Mouse (Mus musculus) liver, embryonic 12.5 days (tissue): Measurements from ENCODE around the gene Htra1. TPM values are rescaled to one million over a fixed set of nuclear protein-coding genes. Genes with fewer than 3 reads are reported as not detected.

ENCODE experiments used
- ATAC-seq: fragments of 200-750 bp; cut with Nextera tagmentation; 2 replicates; pipeline ENCODE4 v1.8.0; 2017; ENCODE audit warnings: moderate number of reproducible peaks, mild to moderate bottlenecking, moderate library complexity
- H3K27ac ChIP-seq: fragments of 300-500 bp; sonication (generic); 2 replicates; pipeline ENCODE4 v1.5.1; 2016; ENCODE audit warnings: mild to moderate bottlenecking
- H3K27me3 ChIP-seq: fragments of 300-500 bp; sonication (generic); replicated peaks from 2 replicates; pipeline ENCODE4 v1.6.1; 2016; ENCODE audit warnings: mild to moderate bottlenecking, moderate library complexity
- H3K36me3 ChIP-seq: fragments of 300-500 bp; sonication (generic); 2 replicates; pipeline ENCODE4 v1.6.1; 2016; ENCODE audit warnings: mild to moderate bottlenecking, moderate library complexity
- H3K4me1 ChIP-seq: fragments of 300-500 bp; sonication (generic); 2 replicates; pipeline ENCODE4 v1.6.1; 2016
- H3K4me2 ChIP-seq: fragments of 300-500 bp; sonication (generic); 2 replicates; pipeline ENCODE4 v1.6.1; 2016; ENCODE audit warnings: mild to moderate bottlenecking, moderate library complexity
- H3K4me3 ChIP-seq: fragments of 300-500 bp; sonication (generic); 2 replicates; pipeline ENCODE4 v1.5.1; 2016; ENCODE audit warnings: mild to moderate bottlenecking, moderate library complexity
- H3K9ac ChIP-seq: fragments of 300-500 bp; sonication (generic); 2 replicates; pipeline ENCODE4 v1.6.1; 2016; ENCODE audit warnings: mild to moderate bottlenecking, moderate library complexity
- H3K9me3 ChIP-seq: fragments of 300-500 bp; sonication (generic); replicated peaks from 2 replicates; pipeline ENCODE4 v1.6.1; 2016; ENCODE audit warnings: mild to moderate bottlenecking, moderate library complexity
- WGBS: fragments of 180-500 bp; shearing (Covaris S2); methylation state at CpG from one replicate; pipeline ENCODE4 v1.1.7; 2016; ENCODE audit not compliant: insufficient replicate concordance; 5-methylcytosine and 5-hydroxymethylcytosine counted together
- polyA plus RNA-seq: library from polyadenylated mRNA; unstranded; fragments of >200 nt; fragmentation: Nextera tagmentation; extraction: Ambion mirVana; gene quantifications from 2 replicates; pipeline ENCODE4 v1.2.1, GENCODE M21; 2016

The Htra1 gene
- polyA plus RNA-seq, 1 experiment from 2014 or later: 0.75 TPM

DNA sequence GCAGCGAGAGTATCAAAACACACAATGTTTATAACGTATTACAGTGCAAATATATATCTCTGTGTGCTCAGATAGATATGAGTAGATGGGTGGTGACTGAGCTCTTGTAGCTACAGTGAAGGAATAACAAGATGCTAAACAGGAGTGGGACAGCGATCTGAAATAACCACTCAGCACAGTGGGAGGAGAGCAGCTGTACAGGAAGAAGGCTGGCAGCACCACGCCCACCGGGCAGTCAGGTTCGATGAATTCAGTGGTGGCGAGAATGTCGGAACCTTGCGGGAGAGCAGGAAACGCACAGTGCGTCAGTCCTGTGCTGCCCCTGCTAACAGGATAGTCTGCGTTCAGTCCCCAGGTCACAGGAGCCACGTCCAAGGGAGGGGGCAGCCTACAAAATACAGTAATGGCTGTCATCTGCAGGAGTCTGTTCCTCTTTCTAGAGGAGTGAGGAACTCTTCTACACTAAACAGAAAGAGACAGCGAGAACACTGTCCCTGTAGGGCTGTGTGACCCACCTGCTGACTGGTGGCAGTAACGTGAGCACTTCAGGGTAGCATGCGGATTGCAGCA, 32.3 kb upstream of the Htra1 start:
- H3K36me3 ChIP-seq: no peaks in the 10 kb centered on the region
- H3K4me3 ChIP-seq: no peak overlapping the region

DNA sequence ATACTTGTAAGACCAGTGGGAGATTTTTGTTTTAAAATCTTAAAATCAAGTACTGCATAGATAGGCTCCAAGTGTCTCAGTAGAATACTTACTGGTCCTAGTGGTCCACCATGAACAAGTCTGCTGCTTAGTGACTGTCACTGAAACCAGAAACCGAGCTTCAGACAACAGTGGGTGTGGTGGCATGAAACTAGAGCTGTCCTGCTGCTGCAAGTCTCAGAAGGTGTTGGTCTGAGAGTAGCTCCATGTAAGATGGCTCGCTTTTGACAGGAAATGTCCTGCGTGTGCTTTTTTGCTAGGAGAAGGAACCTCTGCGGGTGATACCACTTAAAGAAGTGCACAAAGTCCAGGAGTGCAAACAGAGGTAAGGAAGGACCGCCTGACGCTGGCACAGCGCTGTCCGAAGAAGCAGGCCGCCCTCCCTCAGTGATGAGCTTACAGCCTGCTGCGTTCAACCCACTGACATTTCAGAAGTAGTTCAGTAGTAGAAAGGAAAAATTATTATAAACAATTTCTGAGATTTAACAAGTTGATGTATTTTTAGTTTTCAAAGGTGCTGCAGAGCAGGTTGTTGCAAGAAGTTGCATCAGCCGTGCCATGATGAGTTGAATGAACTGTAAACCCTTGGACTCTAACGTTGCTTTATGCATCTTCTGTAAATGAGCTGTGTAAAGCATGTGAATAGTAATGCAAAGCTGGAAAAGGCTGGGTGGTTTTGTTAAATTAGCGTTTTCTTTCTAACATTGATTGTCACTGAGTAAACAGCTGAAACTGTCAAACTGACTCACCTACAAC, 31.1 kb upstream of the Htra1 start:
- Histone ChIP-seq H3K4me1 (no peaks in the 10 kb centered on the region), H3K27me3 (no peaks in the 10 kb centered on the region), H3K27ac (no peak overlapping the region), H3K36me3 (no peaks in the 10 kb centered on the region), H3K9me3 (no peaks in the 10 kb centered on the region), H3K4me3 (no peak overlapping the region), H3K4me2 (no peak overlapping the region), H3K9ac (no peak overlapping the region)
- no peak for ATAC-seq
- WGBS: 79% methylated on average over 13 of the region's 13 CpGs

More for the DNA sequence above, 32.3 kb upstream of the Htra1 start:
- H3K9me3 ChIP-seq: no peaks in the 10 kb centered on the region
- no peaks in the 10 kb centered on the region for H3K27me3 ChIP-seq
- H3K27ac ChIP-seq: no peak overlapping the region
- no peaks in the 10 kb centered on the region for H3K4me1 ChIP-seq
- H3K4me2 ChIP-seq: 0 out of 2 replicates have a peak overlapping the region, but pooled peaks have one; percentile 14
- no peak overlapping the region for H3K9ac ChIP-seq
- WGBS: 62% methylated on average over 16 of the region's 16 CpGs
- ATAC-seq: no peak

DNA sequence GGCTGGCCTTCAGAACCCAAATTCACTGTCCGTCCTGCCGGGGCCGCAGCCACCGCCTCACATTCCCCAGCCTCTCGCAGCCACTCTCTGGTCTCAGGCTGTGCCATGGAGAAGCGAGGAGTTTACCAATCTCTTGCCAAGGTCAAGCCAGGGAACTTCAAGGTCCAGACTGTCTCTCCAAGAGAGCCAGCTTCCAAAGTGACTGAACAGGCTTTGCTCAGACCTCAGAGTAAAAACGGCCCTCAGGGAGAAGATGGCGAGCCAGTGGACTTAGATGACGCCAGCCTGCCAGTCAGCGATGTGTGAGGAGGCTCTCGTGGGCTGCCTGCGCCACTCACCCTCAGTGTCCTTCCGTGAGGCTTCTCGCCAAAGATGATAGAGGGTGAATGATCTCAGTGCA, 25.1 kb upstream of the Htra1 start:
- WGBS: 75% methylated on average over 14 of the region's 14 CpGs
- no peak for ATAC-seq

DNA sequence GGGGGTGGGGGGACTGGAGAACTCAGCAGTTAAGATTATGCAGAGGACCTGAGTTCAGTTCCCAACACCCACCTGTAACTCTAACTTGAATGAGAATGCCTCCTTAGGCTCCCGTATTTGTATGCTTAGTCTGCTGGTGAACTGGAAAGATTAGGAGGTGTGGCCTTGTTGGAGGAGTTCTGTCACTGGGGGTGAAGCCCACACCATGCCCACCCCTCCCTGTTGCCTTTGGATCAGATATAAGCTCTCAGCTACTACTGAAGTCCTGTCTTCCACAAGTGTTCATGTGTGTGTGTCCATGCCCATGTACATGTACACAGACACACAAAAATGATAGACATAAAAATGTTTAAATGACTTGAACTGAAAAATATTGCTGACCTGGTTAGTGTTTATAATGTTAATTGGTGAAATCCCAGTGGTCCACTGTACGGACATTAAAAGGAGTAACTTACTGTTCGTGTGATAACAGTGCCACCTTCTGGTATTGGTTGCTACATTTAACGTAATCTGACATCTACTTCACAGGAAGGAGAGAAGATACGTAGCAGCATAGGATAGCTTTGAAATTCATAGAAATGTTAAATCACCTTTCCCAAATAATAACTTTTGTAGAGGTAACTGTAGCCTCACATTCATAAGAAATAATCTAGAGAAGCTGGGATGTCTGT, 21.1 kb upstream of the Htra1 start:
- Histone ChIP-seq H3K4me3 (no peak overlapping the region), H3K4me2 (no peak overlapping the region), H3K27ac (no peak overlapping the region), H3K36me3 (peaks cover 5% of the 10 kb centered on the region; the same call in 1 of the 2 replicates), H3K9me3 (no peaks in the 10 kb centered on the region), H3K4me1 (no peaks in the 10 kb centered on the region), H3K9ac (no peak overlapping the region), H3K27me3 (no peaks in the 10 kb centered on the region)
- WGBS: 47% methylated on average over 5 of the region's 5 CpGs
- ATAC-seq: no peak

More for the DNA sequence above, 25.1 kb upstream of the Htra1 start:
- H3K27me3 ChIP-seq: no peaks in the 10 kb centered on the region
- no peaks in the 10 kb centered on the region for H3K4me1 ChIP-seq
- no peak overlapping the region for H3K4me3 ChIP-seq
- H3K4me2 ChIP-seq: no peak overlapping the region
- H3K9ac ChIP-seq: no peak overlapping the region
- H3K36me3 ChIP-seq: peaks cover 5% of the 10 kb centered on the region; the same call in 1 of the 2 replicates
- no peaks in the 10 kb centered on the region for H3K9me3 ChIP-seq
- no peak overlapping the region for H3K27ac ChIP-seq

DNA sequence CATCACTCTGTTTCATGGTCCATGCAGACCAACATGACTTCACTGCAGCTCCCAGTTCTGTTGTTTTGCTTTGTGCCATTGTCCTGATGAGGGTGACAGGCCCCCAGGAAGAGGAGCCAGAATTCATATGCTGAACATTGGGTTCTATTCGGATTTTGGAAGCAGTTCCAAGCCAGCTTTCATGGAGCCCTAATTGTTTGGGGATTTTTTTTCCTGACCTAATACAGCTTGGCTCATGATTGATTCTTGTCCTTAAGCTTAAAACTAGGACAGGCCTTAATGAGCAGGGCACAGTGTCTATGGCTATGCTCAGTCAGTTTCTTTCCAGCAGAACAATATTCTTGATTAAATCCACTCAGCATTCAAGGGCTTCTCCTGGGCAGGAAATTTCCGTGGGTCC, 17.7 kb upstream of the Htra1 start:
- ATAC-seq: no peak
- Histone ChIP-seq H3K4me1 (no peaks in the 10 kb centered on the region), H3K4me2 (no peak overlapping the region), H3K27ac (no peak overlapping the region), H3K9ac (no peak overlapping the region), H3K27me3 (no peaks in the 10 kb centered on the region), H3K4me3 (no peak overlapping the region), H3K36me3 (no peaks in the 10 kb centered on the region), H3K9me3 (no peaks in the 10 kb centered on the region)
- WGBS: 54% methylated on average over 2 of the region's 2 CpGs

DNA sequence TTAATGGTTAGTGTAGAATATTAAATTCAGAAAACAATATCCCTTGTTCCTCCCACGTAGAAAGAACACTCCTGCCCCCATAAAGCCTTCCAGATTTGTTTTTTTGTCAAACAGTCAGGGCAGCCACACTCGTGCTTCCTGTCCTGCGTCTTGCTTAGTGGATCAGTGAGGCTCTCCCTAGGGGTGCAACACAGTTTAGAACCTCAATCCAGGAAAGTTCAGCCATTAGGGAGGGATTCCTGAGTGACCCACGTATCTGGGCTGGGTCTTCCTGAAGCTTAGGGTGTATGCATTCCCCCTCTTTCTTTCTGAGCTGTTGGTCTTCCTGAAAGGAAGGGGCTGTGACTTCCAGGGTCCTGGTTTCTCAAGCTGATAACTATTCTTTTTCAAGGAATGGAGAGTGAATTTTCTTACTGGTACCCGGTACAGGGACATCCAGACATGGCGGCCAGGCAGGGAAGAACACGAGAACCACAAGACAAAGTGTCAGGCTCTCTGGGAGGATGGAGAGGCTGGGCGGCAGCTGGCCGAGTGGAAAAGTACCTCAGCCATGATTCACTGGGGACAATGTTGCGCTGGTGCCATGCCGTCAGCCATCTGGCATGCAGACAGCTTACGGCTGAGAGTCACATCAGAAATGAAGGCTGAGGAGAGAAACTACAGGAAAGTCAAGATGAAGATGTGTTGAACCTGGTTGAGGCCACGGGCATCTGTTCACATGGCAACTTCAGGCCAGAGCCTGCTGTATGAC, 12.8 kb upstream of the Htra1 start:
- ATAC-seq: no peak
- no peaks in the 10 kb centered on the region for H3K4me1 ChIP-seq
- H3K4me2 ChIP-seq: no peak overlapping the region
- no peaks in the 10 kb centered on the region for H3K27me3 ChIP-seq
- H3K27ac ChIP-seq: no peak overlapping the region
- H3K4me3 ChIP-seq: no peak overlapping the region
- no peaks in the 10 kb centered on the region for H3K36me3 ChIP-seq
- no peaks in the 10 kb centered on the region for H3K9me3 ChIP-seq
- 59% methylated on average over 13 of the region's 13 CpGs for WGBS
- H3K9ac ChIP-seq: no peak overlapping the region

DNA sequence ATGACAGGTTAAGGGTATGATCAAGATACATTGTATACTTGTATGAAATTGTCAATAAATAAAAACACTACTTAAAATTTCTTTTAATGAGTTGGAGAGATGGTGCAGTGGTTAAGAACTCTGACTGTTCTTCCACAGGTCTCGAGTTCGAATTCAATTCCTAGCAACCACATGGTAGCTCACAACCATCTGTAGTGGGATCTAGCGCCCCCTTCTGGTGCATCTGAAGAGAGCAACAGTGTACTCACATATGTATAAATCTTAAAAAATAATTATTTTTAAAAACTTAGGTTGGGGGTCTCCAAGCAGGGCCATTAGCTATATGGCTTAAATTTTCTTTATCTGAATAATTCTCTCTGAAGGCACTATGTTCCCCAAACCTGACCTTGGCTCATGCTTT, 5.5 kb upstream of the Htra1 start:
- H3K9me3 ChIP-seq: no peaks in the 10 kb centered on the region
- H3K9ac ChIP-seq: no peak overlapping the region
- no peak overlapping the region for H3K4me3 ChIP-seq
- H3K36me3 ChIP-seq: no peaks in the 10 kb centered on the region
- H3K4me1 ChIP-seq: no peaks in the 10 kb centered on the region
- peaks cover 28% of the 10 kb centered on the region for H3K27me3 ChIP-seq
- H3K4me2 ChIP-seq: no peak overlapping the region
- 48% methylated on average over 3 of the region's 3 CpGs for WGBS
- H3K27ac ChIP-seq: no peak overlapping the region
- ATAC-seq: no peak

DNA sequence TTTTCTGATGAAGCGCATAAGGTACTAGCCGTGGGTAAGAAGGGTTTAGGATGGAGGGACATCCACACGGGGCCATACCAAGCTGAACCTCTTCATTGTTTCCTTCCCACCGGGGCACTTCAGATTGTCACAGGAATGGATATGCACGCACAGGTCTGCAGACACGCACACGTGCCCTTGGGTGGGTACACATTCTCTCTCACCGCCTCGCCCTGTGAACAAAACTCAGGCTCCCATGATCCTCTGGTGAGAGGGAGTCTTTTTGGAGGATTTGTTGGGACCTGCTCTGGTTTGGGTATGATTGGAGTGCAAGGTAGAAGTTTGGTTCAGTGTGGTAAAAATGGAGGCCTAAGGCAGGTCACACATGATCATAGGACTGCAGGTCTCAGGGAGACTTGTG, 3.0 kb upstream of the Htra1 start:
- Histone ChIP-seq H3K36me3 (no peaks in the 10 kb centered on the region), H3K27ac (no peak overlapping the region), H3K4me3 (no peak overlapping the region), H3K4me2 (no peak overlapping the region), H3K9ac (no peak overlapping the region), H3K9me3 (no peaks in the 10 kb centered on the region), H3K27me3 (peaks cover 53% of the 10 kb centered on the region), H3K4me1 (peaks cover 9% of the 10 kb centered on the region; the same call in 1 of the 2 replicates)
- WGBS: 76% methylated on average over 9 of the region's 9 CpGs
- ATAC-seq: no peak

DNA sequence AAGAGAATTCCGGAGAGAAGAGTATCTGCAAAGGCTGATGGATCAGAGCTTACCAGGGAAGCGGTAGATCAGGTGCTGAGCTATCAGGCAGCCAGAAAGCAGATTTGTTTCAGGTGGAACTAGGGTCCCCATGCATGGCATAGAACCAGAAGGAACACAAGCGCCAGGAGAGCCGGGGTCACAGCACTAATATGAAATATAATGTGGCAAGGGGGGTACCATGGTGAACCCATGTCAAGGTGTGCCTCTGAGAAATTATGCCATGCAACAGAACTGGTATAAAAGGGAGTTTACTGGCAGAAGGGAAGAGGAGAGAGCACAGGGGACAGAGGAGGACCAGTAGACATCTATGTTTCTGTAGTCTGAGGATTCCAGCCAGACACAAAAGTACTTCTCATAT, 1.3 kb upstream of the Htra1 start:
- peaks cover 70% of the 10 kb centered on the region for H3K27me3 ChIP-seq
- no peaks in the 10 kb centered on the region for H3K36me3 ChIP-seq
- WGBS: 65% methylated on average over 4 of the region's 4 CpGs
- H3K9me3 ChIP-seq: no peaks in the 10 kb centered on the region
- no peak overlapping the region for H3K9ac ChIP-seq
- no peak overlapping the region for H3K27ac ChIP-seq
- peaks cover 9% of the 10 kb centered on the region; the same call in 1 of the 2 replicates for H3K4me1 ChIP-seq
- no peak for ATAC-seq
- no peak overlapping the region for H3K4me3 ChIP-seq
- no peak overlapping the region for H3K4me2 ChIP-seq

DNA sequence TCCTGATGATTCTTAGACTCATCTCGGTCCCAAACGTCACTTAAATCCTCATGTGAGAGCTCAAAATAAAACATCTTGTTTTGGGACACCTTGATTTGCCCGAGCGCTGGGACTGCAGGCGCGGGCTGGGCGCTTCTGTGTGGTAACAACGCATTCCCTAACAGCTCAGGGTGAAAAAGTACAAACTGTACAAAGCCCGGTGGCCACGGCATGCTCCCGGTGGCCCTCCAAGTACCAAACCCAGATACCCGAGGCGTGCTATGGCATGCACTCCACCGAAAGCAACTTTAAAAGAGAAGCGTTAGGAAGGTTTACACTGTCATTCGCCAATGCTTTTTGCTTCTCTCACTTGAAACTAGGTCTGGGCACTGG, 504 bp upstream of the Htra1 start:
- peak overlapping the region; percentile 39 for H3K4me3 ChIP-seq
- H3K36me3 ChIP-seq: no peaks in the 10 kb centered on the region
- no peak overlapping the region for H3K27ac ChIP-seq
- WGBS: 13% methylated on average over 16 of the region's 16 CpGs
- H3K9ac ChIP-seq: no peak overlapping the region
- peaks cover 73% of the 10 kb centered on the region for H3K27me3 ChIP-seq
- H3K4me2 ChIP-seq: peak overlapping the region; percentile 64
- no peaks in the 10 kb centered on the region for H3K9me3 ChIP-seq
- peaks cover 9% of the 10 kb centered on the region; the same call in 1 of the 2 replicates for H3K4me1 ChIP-seq
- no peak for ATAC-seq

DNA sequence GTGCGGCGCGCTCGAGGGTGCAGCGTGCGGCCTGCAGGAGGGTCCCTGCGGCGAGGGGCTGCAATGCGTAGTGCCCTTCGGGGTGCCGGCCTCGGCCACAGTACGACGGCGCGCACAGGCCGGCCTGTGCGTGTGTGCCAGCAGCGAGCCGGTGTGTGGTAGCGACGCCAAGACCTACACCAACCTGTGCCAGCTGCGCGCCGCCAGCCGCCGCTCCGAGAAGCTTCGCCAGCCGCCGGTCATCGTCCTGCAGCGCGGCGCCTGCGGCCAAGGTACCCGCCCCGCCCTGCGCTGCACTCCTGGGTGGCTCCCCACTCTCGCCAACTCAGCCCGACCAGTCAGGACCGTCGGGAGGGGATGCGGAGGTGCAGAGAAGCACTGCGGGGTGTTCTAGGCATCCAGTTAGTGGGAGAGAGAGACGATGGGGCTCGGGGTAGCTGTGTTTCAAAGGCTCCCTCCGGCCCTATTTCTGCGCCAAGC, 601 bp downstream of the Htra1 start:
- H3K4me2 ChIP-seq: peak overlapping the region; percentile 64
- H3K9ac ChIP-seq: no peak overlapping the region
- H3K27ac ChIP-seq: no peak overlapping the region
- no peak for ATAC-seq
- WGBS: under 1% methylated on average over 45 of the region's 49 CpGs
- peaks cover 73% of the 10 kb centered on the region for H3K27me3 ChIP-seq
- H3K4me1 ChIP-seq: peaks cover 9% of the 10 kb centered on the region; the same call in 1 of the 2 replicates
- H3K36me3 ChIP-seq: no peaks in the 10 kb centered on the region
- no peaks in the 10 kb centered on the region for H3K9me3 ChIP-seq
- peak overlapping the region; percentile 39 for H3K4me3 ChIP-seq
